ENCODE assay signal across 8 mouse cellular contexts in the genomic region with DNA sequence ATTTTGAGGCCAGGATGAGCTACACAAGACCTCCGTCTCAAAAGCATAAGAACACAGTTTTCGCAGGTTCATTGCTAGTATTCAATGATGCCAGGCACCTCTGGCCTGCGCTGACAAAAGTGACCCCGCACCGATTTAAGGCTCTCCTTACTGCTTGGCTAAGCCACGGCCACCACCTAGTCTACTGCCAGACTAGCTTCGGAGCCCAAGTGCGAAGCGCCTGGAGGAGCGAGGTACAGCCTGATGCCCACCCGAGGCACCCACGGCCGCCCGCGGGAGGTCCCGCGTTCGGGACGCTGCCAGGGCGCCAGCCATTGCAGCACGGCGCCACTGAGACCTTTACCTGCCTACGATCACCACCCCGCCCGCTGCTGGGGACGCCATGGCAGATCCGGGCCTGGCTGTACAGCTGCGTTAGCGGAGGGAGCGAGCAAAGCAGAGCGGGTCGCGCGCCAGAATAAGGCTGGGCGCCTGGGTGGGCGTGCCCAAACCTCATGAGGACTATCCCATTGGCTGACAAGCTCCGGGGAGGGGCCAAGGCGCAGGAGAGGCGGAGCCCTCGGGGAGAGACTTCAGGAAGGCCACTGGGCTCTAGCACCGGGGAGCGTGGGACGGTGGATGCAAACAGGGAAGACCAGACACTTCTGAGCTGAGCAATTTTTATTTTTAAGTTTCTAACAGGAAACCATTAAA. TPM values are rescaled to one million over a fixed set of nuclear protein-coding genes. Genes with fewer than 3 reads are reported as not detected.
DNase-seq lines count a peak whose midpoint lies in the region; ATAC-seq and TF ChIP-seq lines count a peak whose summit lies in the region.

A gene (minus strand): TSS at position 465 of the 693 bp plus-strand sequence.

- peak within 1 kb of the TSS; percentile 14; the same call in 1 of the 2 replicates for H3K27ac ChIP-seq in heart, embryonic 12.5 days (ENCODE audit: poor library complexity, severe bottlenecking)
- peak within 1 kb of the TSS; percentile 74 for H3K27ac ChIP-seq in kidney, postnatal 0 days
- peak within 1 kb of the TSS; percentile 17; the same call in 1 of the 2 replicates for H3K27ac ChIP-seq in liver, embryonic 11.5 days (ENCODE audit: low read depth, low read length)
- H3K27ac ChIP-seq in stomach, embryonic 14.5 days (ENCODE audit: low read length), result peak within 1 kb of the TSS; percentile 86

- peak within 1 kb of the TSS; percentile 82 for H3K4me2 ChIP-seq in heart, embryonic 12.5 days
- H3K4me2 ChIP-seq in kidney, postnatal 0 days (ENCODE audit: low read length), result peak within 1 kb of the TSS; percentile 67
- H3K4me2 ChIP-seq in liver, embryonic 11.5 days, result peak within 1 kb of the TSS; percentile 83
- peak within 1 kb of the TSS; percentile 83 for H3K4me2 ChIP-seq in stomach, embryonic 14.5 days (replicated peaks; ENCODE audit: low read depth, low read length)

- no peaks in the 10 kb centered on the region for H3K4me1 ChIP-seq in heart, embryonic 12.5 days (replicated peaks)
- H3K4me1 ChIP-seq in kidney, postnatal 0 days (replicated peaks; ENCODE audit: insufficient read depth, low read length), result no peaks in the 10 kb centered on the region
- no peaks in the 10 kb centered on the region for H3K4me1 ChIP-seq in liver, embryonic 11.5 days (replicated peaks; ENCODE audit: control insufficient read depth, insufficient read depth, low read length)
- H3K4me1 ChIP-seq in stomach, embryonic 14.5 days (ENCODE audit: control insufficient read depth, insufficient read depth, low read length), result no peaks in the 10 kb centered on the region

- WGBS in heart, embryonic 12.5 days, result 2% methylated on average over 43 of the region's 43 CpGs
- WGBS in kidney, postnatal 0 days, result 2% methylated on average over 43 of the region's 43 CpGs
- WGBS in liver, embryonic 11.5 days, result 3% methylated on average over 43 of the region's 43 CpGs
- 2% methylated on average over 43 of the region's 43 CpGs for WGBS in stomach, embryonic 14.5 days

- H3K27me3 ChIP-seq in heart, embryonic 12.5 days (replicated peaks), result peaks cover 4% of the 10 kb centered on the region; the same call in 1 of the 2 replicates
- H3K27me3 ChIP-seq in kidney, postnatal 0 days (ENCODE audit: insufficient read depth, low read length), result no peaks in the 10 kb centered on the region
- H3K27me3 ChIP-seq in liver, embryonic 11.5 days (replicated peaks; ENCODE audit: control insufficient read depth, insufficient read depth, low read length), result no peaks in the 10 kb centered on the region
- no peaks in the 10 kb centered on the region for H3K27me3 ChIP-seq in stomach, embryonic 14.5 days (ENCODE audit: control insufficient read depth, insufficient read depth, low read length)

- DNase-seq in CD4-positive helper T cell, adult 2 months (ENCODE audit: low read depth, low spot score), result peak; percentile 96
- peak; percentile 75 for DNase-seq in brain, embryonic 18.5 days (ENCODE audit: low read depth, low spot score)
- peak; percentile 98 for DNase-seq in kidney, postnatal 0 days (ENCODE audit: low spot score)
- DNase-seq in liver, embryonic 11.5 days (ENCODE audit: low spot score), result peak; percentile 96
- peak; percentile 97 for DNase-seq in naive thymus-derived CD4-positive, alpha-beta T cell, adult 2 months (ENCODE audit: low read depth)

- peak within 1 kb of the TSS; percentile 62 for H3K4me3 ChIP-seq in heart, embryonic 12.5 days
- H3K4me3 ChIP-seq in kidney, postnatal 0 days (replicated peaks; ENCODE audit: low read depth, low read length), result peak within 1 kb of the TSS; percentile 55
- H3K4me3 ChIP-seq in liver, embryonic 11.5 days (ENCODE audit: low read depth, low read length), result peak within 1 kb of the TSS; percentile 62
- H3K4me3 ChIP-seq in stomach, embryonic 14.5 days (ENCODE audit: low read depth, low read length), result peak within 1 kb of the TSS; percentile 42

- no peaks in the 10 kb centered on the region for H3K9me3 ChIP-seq in heart, embryonic 12.5 days (replicated peaks)
- no peaks in the 10 kb centered on the region for H3K9me3 ChIP-seq in kidney, postnatal 0 days (replicated peaks; ENCODE audit: low read length)
- no peaks in the 10 kb centered on the region for H3K9me3 ChIP-seq in liver, embryonic 11.5 days (ENCODE audit: control insufficient read depth, low read length)
- H3K9me3 ChIP-seq in stomach, embryonic 14.5 days (ENCODE audit: control insufficient read depth, low read depth, low read length), result no peaks in the 10 kb centered on the region

- peak; percentile 99 for ATAC-seq in erythroid progenitor cell, adult 5-6 weeks (replicated peaks; ENCODE audit: low FRiP score, poor library complexity, severe bottlenecking)
- ATAC-seq in heart, embryonic 12.5 days (ENCODE audit: insufficient number of reproducible peaks, low FRiP score), result peak; percentile 98
- ATAC-seq in kidney, postnatal 0 days (replicated peaks; ENCODE audit: low FRiP score, low read depth), result peak; percentile 98
- peak; percentile 100 for ATAC-seq in liver, embryonic 11.5 days (replicated peaks; ENCODE audit: low FRiP score)
- ATAC-seq in stomach, embryonic 14.5 days (ENCODE audit: insufficient number of reproducible peaks, insufficient read depth, low FRiP score, low read depth), result peak; percentile 99

- no peaks in the 10 kb centered on the region for H3K36me3 ChIP-seq in heart, embryonic 12.5 days
- H3K36me3 ChIP-seq in kidney, postnatal 0 days (ENCODE audit: insufficient read depth, low read length), result no peaks in the 10 kb centered on the region
- no peaks in the 10 kb centered on the region for H3K36me3 ChIP-seq in liver, embryonic 11.5 days (ENCODE audit: control insufficient read depth, insufficient read depth, low read length)
- no peaks in the 10 kb centered on the region for H3K36me3 ChIP-seq in stomach, embryonic 14.5 days (ENCODE audit: control insufficient read depth, insufficient read depth, low read length)

- no peak; the same call in 1 of the 2 replicates for TF ChIP-seq CTCF in kidney, postnatal 0 days (IDR thresholded peaks at IDR 0.05; ENCODE audit: low read depth)

- peak within 1 kb of the TSS; percentile 79 for H3K9ac ChIP-seq in heart, embryonic 12.5 days
- peak within 1 kb of the TSS; percentile 68 for H3K9ac ChIP-seq in kidney, postnatal 0 days (ENCODE audit: low read depth, low read length)
- peak within 1 kb of the TSS; percentile 73 for H3K9ac ChIP-seq in liver, embryonic 11.5 days (ENCODE audit: low read depth, low read length)
- H3K9ac ChIP-seq in stomach, embryonic 14.5 days (replicated peaks; ENCODE audit: low read depth, low read length), result peak within 1 kb of the TSS; percentile 36; the same call in 1 of the 2 replicates

RNA-seq across cellular contexts. Expression of the gene that starts here (rescaled TPM):
- total RNA-seq in erythroid progenitor cell, adult 5-6 weeks (2015; ENCODE audit: low replicate concordance), result 5.4 and 6.8 TPM in 2 replicates
- total RNA-seq in erythroid progenitor cell, adult 5-6 weeks (2017; ENCODE audit: low replicate concordance), result 3.6 and 5.5 TPM in 2 replicates
- 10.9 and 12.1 TPM in 2 replicates for polyA plus RNA-seq in heart, embryonic 12.5 days (2016; fragmentation: Nextera tagmentation; extraction: Ambion mirVana)
- 100 and 105 TPM in 2 replicates for polyA plus RNA-seq in kidney, postnatal 0 days (2015; fragmentation: Nextera tagmentation; extraction: Ambion mirVana)
- 11.0 and 11.8 TPM in 2 replicates for polyA plus RNA-seq in liver, embryonic 11.5 days (2014; fragmentation: Nextera tagmentation; extraction: Ambion mirVana)
- polyA plus RNA-seq in stomach, embryonic 14.5 days (2014; fragmentation: Nextera tagmentation; extraction: Ambion mirVana), result 31.9 and 33.1 TPM in 2 replicates

Comparison
In these comparisons a context has a peak if more than half of its experiments do, and no peak if none do; other contexts are left out.
1. Peak in every context shown above with its lines: DNase-seq, ATAC-seq, H3K4me3 ChIP-seq and H3K27ac ChIP-seq.
2. H3K27ac ChIP-seq: peak in every context shown above with its lines; median percentile 86 in stomach, embryonic 14.5 days; 74 in kidney, postnatal 0 days; 17 in liver, embryonic 11.5 days; 14 in heart, embryonic 12.5 days.